Mouse (Mus musculus) forebrain, embryonic 12.5 days (tissue): ENCODE measurements around the gene Junb. TPM values are rescaled to one million over a fixed set of nuclear protein-coding genes. Genes with fewer than 3 reads are reported as not detected.
A peak's percentile ranks its signal among the peaks of the same experiment; 100 is the strongest.

Source experiments
- ATAC-seq: fragments of 200-750 bp; cut with Nextera tagmentation; 2 replicates; pipeline ENCODE4 v1.8.0; 2017; ENCODE audit warnings: moderate TSS enrichment; ENCODE audit not compliant: low FRiP score
- H3K27ac ChIP-seq: fragments of 300-500 bp; sonication (generic); 2 replicates; pipeline ENCODE4 v1.5.1; 2016; ENCODE audit warnings: mild to moderate bottlenecking
- H3K27me3 ChIP-seq: fragments of 300-500 bp; sonication (generic); 2 replicates; pipeline ENCODE4 v1.6.1; 2016; ENCODE audit warnings: mild to moderate bottlenecking
- H3K36me3 ChIP-seq: fragments of 300-500 bp; sonication (generic); replicated peaks from 2 replicates; pipeline ENCODE4 v1.6.1; 2016; ENCODE audit warnings: mild to moderate bottlenecking
- H3K4me1 ChIP-seq: fragments of 300-500 bp; sonication (generic); 2 replicates; pipeline ENCODE4 v1.6.1; 2016
- H3K4me2 ChIP-seq: fragments of 300-500 bp; sonication (generic); 2 replicates; pipeline ENCODE4 v1.6.1; 2016; ENCODE audit warnings: mild to moderate bottlenecking, moderate library complexity
- H3K4me3 ChIP-seq: fragments of 300-500 bp; sonication (generic); replicated peaks from 2 replicates; pipeline ENCODE4 v1.5.1; 2016; ENCODE audit warnings: mild to moderate bottlenecking
- H3K9ac ChIP-seq: fragments of 300-500 bp; sonication (generic); 2 replicates; pipeline ENCODE4 v1.6.1; 2016; ENCODE audit warnings: mild to moderate bottlenecking
- H3K9me3 ChIP-seq: fragments of 300-500 bp; sonication (generic); 2 replicates; pipeline ENCODE4 v1.6.1; 2016
- WGBS: fragments of 180-500 bp; shearing (Covaris S2); methylation state at CpG from one replicate; pipeline ENCODE4 v1.1.7; 2016; 5-methylcytosine and 5-hydroxymethylcytosine counted together
- polyA plus RNA-seq: library from polyadenylated mRNA; unstranded; fragments of >200 nt; fragmentation: Nextera tagmentation; extraction: Ambion mirVana; gene quantifications from 2 replicates; pipeline ENCODE4 v1.2.1, GENCODE M21; 2016

Junb gene
- 4.8 and 4.9 TPM in 2 replicates for polyA plus RNA-seq

DNA sequence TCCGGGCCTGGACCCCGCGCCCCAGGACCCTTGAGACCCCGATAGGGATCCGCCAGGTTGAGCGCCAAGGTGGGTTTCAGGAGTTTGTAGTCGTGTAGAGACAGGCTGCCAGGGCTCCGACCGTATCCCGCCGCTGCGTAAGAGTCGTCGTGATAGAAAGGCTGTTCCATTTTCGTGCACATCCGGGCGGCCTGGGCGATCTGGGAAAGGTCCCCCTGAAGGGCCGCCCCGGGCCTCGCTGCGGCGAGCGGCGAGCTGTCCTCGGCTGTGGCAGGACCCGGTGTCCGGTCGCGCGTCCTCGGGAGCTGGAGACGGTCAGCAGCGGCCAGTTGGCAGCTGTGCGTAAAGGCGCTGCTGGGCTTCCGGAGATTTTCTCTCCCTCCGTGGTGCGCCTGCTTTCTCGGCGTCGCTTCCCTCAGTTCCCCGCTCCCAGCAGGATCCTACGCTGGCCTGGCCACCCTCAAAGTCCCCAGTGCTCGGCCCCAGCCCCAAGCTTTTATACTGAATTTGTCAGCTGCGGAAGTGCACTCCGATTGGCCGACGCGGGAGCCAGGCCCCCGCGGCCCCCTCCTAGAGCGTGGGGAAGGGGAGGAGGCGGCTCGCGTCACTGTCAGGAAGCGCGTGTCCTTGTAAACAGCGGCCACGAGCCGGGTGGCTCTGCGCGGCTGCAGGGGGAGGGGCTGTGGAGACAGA, at the start of gene Junb:
Gene Junb, minus strand, starts transcription at position 471 of the 693 bp plus-strand sequence.
- under 1% methylated on average over 62 of the region's 63 CpGs for WGBS
- Histone ChIP-seq H3K4me3 (peak within 1 kb of the TSS; percentile 46), H3K4me2 (peak within 1 kb of the TSS; percentile 88), H3K9ac (peak within 1 kb of the TSS; percentile 49), H3K27me3 (peaks cover 61% of the 10 kb centered on the region), H3K27ac (no peak within 1 kb of the TSS; the same call in 1 of the 2 replicates), H3K36me3 (peaks cover 18% of the 10 kb centered on the region), H3K9me3 (no peaks in the 10 kb centered on the region), H3K4me1 (peaks cover 64% of the 10 kb centered on the region)
- peak; percentile 33 for ATAC-seq

DNA sequence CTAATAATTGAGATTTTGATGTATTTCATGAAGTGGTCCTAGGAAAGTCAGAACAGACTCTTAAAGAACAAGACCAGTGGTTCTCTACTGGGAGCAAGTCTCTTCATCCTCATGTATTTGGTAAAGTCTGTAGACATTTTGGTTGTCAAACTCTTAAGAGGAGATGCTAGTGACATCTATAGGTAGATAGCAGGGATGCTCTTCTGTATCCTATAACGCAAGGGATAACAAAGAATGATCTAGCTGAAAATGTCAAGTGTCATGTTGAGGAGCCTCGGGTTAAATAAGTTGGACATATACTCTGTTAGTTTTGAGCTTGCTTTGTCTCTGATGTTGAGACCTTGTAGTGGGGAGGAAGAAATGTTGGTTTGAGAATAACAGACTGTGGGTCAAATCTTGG, 49.4 kb upstream of the Junb start:
- ATAC-seq, result no peak
- H3K27ac ChIP-seq, result no peak overlapping the region
- no peaks in the 10 kb centered on the region for H3K9me3 ChIP-seq
- H3K4me2 ChIP-seq, result peak overlapping the region; percentile 97
- H3K4me1 ChIP-seq, result peaks cover 43% of the 10 kb centered on the region
- peak overlapping the region; percentile 99 for H3K4me3 ChIP-seq
- H3K36me3 ChIP-seq, result peaks cover 50% of the 10 kb centered on the region
- no peaks in the 10 kb centered on the region for H3K27me3 ChIP-seq
- peak overlapping the region; percentile 99 for H3K9ac ChIP-seq
- 27% methylated on average over 2 of the region's 2 CpGs for WGBS

DNA sequence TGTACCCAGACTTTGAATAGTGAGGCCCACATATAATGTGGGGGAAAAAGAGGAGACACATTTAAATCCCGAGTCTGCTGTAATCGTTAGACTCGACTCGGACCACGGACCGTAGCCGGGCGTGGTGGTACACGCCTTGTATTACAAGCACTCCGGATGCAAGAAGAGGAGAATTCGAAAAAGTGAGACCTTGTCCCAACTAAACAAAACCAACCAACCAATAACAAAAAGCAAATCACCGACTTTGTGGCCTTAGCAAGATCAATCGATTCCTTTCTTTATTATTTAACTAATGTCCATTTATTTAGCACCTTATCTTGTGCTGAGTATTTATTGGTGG, 49.0 kb upstream of the Junb start:
- Histone ChIP-seq H3K36me3 (peaks cover 50% of the 10 kb centered on the region), H3K27ac (peak overlapping the region; percentile 88; the same call in 1 of the 2 replicates)

DNA sequence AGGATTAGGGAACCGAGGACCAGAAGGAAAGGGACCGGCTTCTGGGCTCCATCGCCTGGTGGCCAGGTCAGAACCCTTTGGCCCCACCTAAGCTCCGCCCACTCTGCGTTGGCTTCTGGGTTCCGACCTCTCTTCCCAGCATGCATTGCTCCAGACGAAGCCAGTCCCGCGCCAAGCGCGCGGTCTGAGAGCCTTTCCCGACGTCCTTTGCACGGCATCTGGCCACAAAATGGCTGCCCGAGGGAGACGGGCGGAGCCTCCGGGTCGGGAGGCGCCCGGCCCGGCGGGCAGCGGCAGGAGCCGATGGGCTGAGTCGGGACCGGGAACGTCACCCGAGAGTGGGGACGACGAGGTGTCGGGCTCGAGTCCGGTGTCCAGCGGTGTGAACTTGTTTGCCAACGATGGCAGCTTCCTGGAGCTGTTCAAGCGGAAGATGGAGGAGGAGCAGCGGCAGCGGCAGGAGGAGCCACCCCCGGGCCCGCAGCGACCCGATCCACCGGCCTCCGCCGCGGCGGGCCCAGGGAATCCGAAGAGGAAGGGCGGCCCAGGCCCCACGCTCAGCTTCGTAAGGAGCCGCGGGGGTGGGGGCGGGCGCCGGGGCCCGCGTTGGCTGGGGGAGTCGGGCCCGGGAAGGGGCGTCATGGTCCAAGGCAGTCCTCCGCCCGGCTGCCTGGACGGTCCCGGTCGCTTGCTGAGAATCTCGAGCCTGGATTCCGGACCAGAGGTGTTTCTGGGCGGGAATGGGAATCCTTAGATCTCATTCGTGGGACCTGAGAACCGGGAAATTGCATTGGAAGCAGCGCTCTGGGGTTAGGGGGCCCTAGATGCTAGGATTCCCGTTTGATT, 48.4 kb upstream of the Junb start, which contains the start of gene Trir:
Gene Trir, plus strand, starts transcription at position 154 of the 846 bp plus-strand sequence.
- Histone ChIP-seq H3K36me3 (peaks cover 50% of the 10 kb centered on the region), H3K4me3 (peak within 1 kb of the TSS; percentile 99), H3K27me3 (no peaks in the 10 kb centered on the region), H3K4me2 (peak within 1 kb of the TSS; percentile 97), H3K4me1 (peaks cover 47% of the 10 kb centered on the region), H3K27ac (peak within 1 kb of the TSS; percentile 88), H3K9ac (peak within 1 kb of the TSS; percentile 99), H3K9me3 (no peaks in the 10 kb centered on the region)
- WGBS, result under 1% methylated on average over 73 of the region's 75 CpGs
- peak; percentile 80 for ATAC-seq

More for the DNA sequence above, 49.0 kb upstream of the Junb start:
- peak overlapping the region; percentile 99 for H3K4me3 ChIP-seq
- no peaks in the 10 kb centered on the region for H3K9me3 ChIP-seq
- ATAC-seq, result no peak
- peak overlapping the region; percentile 99 for H3K9ac ChIP-seq
- H3K27me3 ChIP-seq, result no peaks in the 10 kb centered on the region
- 2% methylated on average over 13 of the region's 13 CpGs for WGBS
- H3K4me1 ChIP-seq, result peaks cover 43% of the 10 kb centered on the region
- peak overlapping the region; percentile 97 for H3K4me2 ChIP-seq

DNA sequence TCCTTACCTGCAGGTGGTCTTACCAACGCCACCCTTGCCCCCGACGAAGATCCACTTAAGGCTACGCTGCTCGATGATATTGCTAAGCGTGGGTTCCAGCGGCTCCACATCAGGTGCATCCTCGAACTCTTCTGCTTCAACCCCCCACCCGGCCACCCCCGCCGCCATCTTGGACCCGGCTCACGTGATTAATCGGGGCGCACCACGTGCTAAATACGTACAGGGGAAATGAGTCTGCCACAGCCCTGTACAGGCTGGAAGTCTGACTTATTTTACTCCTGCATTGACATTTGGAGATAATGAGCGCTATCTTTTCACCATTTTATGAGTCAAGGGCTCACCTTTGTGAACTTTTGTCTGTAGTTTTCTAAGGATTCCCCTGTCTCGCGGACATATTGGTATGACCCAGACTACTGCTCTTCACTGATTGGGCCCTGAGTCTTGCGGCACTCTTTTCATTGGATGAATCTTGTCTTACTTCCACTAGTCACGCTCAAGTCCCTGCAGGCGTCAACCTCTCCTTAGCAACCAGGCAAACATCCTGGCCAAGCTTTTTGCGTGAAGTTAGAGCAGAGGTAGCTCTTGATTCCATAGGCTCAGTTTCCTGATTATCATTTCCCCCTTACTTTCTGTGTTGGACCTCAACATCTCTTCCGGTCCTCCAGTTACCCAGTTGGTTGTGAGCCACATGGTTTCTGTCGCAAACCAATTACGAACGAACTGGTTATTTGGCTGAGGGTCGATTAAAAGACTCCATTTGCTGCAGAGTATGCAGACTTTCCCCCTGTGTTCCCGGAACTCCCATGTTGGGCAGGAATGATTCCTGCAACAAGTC, 46.8 kb upstream of the Junb start, which contains the start of gene Asna1:
Gene Asna1, minus strand, starts transcription at position 184 of the 835 bp plus-strand sequence.
- H3K27me3 ChIP-seq, result no peaks in the 10 kb centered on the region
- H3K4me1 ChIP-seq, result peaks cover 48% of the 10 kb centered on the region
- peak; percentile 90 for ATAC-seq
- peak within 1 kb of the TSS; percentile 88; the same call in 1 of the 2 replicates for H3K27ac ChIP-seq
- peak within 1 kb of the TSS; percentile 87 for H3K9ac ChIP-seq
- H3K9me3 ChIP-seq, result no peaks in the 10 kb centered on the region
- H3K4me3 ChIP-seq, result peak within 1 kb of the TSS; percentile 90
- peak within 1 kb of the TSS; percentile 97 for H3K4me2 ChIP-seq
- WGBS, result 9% methylated on average over 30 of the region's 30 CpGs
- H3K36me3 ChIP-seq, result peaks cover 52% of the 10 kb centered on the region

DNA sequence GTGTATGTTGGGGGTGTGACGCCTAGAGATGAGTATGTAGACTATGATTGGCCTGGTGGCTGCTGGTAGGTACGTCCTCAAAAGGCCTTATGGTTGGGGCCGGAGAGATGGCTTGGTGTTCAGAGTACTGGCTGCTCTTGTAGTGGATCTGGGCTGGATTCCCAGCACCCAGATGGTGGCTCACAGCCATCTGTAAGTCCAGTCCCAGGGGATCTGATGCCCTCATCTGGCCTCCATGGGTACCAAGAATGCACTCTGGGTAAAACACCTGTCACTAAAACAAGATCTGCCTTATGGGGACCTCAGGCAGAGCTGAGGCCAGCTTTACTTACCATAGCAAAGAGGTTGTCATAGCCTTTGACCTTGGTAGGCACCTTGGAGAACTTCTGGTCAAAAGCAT, 45.3 kb upstream of the Junb start:
- no peak overlapping the region for H3K9ac ChIP-seq
- H3K9me3 ChIP-seq, result no peaks in the 10 kb centered on the region
- H3K36me3 ChIP-seq, result peaks cover 52% of the 10 kb centered on the region
- H3K4me3 ChIP-seq, result peak overlapping the region; percentile 90
- peaks cover 42% of the 10 kb centered on the region for H3K4me1 ChIP-seq
- no peak overlapping the region for H3K27ac ChIP-seq
- H3K27me3 ChIP-seq, result no peaks in the 10 kb centered on the region
- WGBS, result 95% methylated on average over 3 of the region's 3 CpGs
- H3K4me2 ChIP-seq, result peak overlapping the region; percentile 97
- ATAC-seq, result no peak

DNA sequence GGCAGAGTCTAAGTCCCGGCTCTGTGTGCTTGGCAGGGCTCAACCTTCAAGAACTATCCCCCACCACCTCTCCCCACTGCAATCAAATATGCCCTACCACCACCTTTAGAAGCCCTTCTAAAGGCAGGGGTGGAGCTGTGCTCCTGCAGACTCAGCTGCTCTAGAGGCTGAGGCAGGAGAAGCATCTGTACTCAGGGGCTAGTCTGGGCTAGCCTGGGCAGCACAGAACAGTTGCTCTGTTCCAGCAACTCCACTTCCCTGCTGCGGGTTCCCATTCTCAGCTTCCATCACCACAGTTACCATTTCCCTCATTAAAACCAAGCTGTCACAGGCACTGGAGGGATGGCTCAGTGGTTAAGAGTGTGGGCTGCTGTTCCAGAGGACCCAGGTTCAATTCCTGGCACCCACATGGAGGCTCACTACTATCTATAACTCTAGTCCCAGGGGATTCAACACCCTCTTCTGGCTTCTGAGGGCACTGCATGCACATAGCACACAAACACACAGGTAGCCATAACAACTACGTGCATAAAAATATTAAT, 43.1 kb upstream of the Junb start:
- 97% methylated on average over 3 of the region's 3 CpGs for WGBS
- Histone ChIP-seq H3K4me2 (no peak overlapping the region), H3K9ac (no peak overlapping the region), H3K4me3 (no peak overlapping the region), H3K27ac (no peak overlapping the region), H3K36me3 (peaks cover 69% of the 10 kb centered on the region), H3K4me1 (peaks cover 29% of the 10 kb centered on the region), H3K27me3 (no peaks in the 10 kb centered on the region), H3K9me3 (no peaks in the 10 kb centered on the region)
- ATAC-seq, result no peak

DNA sequence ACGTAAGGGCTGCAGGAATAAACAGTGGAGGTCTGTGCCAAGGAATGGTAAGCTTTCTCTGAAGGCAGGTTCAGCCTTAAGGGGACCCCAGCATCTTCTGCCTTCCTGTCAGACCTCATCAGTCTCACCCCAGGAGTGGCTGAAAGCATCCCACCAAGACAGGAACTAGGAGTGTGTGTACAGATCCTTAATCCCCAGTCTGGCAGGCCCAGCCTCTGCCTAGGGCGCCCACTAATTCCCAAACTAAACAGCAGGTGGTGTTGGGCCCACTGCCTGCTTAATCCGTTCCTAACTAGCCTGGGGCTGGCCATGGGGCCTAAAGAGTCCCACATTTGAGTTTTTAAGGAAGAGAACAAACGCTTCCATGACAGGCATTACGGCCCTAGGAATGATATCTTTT, 38.7 kb upstream of the Junb start:
- Histone ChIP-seq H3K36me3 (peaks cover 51% of the 10 kb centered on the region), H3K4me3 (no peak overlapping the region), H3K4me1 (peaks cover 11% of the 10 kb centered on the region), H3K9me3 (no peaks in the 10 kb centered on the region), H3K27me3 (peaks cover 29% of the 10 kb centered on the region), H3K27ac (no peak overlapping the region), H3K9ac (no peak overlapping the region), H3K4me2 (no peak overlapping the region)
- 29% methylated on average over 5 of the region's 5 CpGs for WGBS
- no peak for ATAC-seq

DNA sequence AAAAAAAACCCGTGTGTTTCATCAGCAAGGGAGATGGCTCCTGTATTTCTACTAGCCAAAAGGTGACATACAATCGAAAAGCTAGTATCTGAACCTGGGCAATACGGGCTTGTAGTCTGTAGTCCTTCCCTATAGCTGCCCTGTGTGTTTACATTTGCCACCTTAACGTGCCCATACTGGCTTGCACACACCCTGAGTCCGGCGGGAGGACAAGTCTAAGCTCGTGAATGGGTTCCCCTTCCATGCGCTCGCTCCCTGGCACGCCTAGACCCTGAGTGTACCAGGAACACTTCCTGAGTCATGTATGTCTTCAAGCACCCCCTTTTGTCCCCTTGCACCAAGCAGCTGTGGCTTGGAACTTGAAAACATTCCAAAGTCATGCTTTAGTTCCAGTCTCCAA, 38.2 kb upstream of the Junb start:
- peaks cover 34% of the 10 kb centered on the region for H3K27me3 ChIP-seq
- H3K4me3 ChIP-seq, result no peak overlapping the region
- H3K27ac ChIP-seq, result no peak overlapping the region
- H3K9ac ChIP-seq, result no peak overlapping the region
- no peaks in the 10 kb centered on the region for H3K9me3 ChIP-seq
- peaks cover 46% of the 10 kb centered on the region for H3K36me3 ChIP-seq
- ATAC-seq, result no peak
- peaks cover 6% of the 10 kb centered on the region for H3K4me1 ChIP-seq
- no peak overlapping the region for H3K4me2 ChIP-seq
- 72% methylated on average over 10 of the region's 10 CpGs for WGBS

DNA sequence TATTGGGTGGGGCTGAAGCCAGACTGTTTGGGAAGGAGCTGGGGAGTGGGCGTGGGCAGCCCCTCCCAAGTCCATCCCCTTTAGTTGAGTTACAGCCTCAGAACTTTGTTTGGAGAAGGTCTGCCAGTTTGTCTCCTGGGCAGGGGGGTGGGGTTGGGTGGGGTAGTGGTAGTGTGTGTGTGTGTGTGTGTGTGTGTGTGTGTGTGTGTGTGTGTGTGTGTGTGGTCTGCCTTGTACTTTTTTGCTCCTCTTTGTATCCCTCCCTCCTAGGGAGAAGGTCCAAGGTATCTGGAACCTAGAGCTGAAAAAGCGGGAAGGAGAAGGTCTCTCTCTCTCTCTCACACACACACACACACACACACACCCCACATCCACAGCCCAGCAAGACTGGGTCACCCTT, 35.9 kb upstream of the Junb start, which contains the start of gene Best2:
Gene Best2, minus strand, starts transcription at position 101 of the 400 bp plus-strand sequence.
- Histone ChIP-seq H3K4me2 (peak within 1 kb of the TSS; percentile 76), H3K4me3 (peak within 1 kb of the TSS; percentile 37), H3K36me3 (peaks cover 23% of the 10 kb centered on the region), H3K9ac (peak within 1 kb of the TSS; percentile 59), H3K27me3 (peaks cover 50% of the 10 kb centered on the region), H3K9me3 (0 out of 2 replicates have a peak, but pooled peaks cover under 1% of the 10 kb centered on the region), H3K27ac (no peak within 1 kb of the TSS), H3K4me1 (peaks cover 6% of the 10 kb centered on the region)
- ATAC-seq, result no peak
- 61% methylated on average over 1 of the region's 2 CpGs for WGBS

DNA sequence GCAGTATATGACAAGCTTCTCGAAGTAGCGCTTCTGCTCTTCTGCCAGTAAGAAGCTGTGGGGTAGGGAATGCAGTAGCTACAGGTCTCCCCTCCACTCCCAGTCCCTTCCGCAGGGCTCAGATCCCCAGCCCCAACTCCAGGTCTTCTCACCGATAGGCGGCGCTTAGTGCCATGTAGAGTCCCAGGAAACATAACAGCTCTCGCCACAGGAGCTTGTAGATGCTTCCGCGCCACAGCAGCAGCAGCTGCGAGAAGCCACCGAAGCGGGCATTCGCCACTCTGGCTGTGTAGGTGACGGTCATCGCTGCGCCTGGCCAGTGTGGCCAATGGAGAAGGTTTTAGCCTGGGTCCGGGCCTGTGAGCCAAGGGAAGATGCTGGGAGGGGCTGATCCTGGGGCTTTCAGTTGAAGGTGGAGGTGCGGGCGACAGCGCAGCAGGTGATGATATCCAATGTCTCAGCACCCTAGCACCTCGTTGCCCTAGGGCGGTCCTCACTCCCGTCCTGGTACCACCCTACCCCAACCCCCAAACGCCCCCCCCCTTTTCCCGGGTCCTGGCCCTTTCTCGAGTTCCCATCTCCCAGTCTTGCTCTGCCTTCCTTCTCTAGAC, 34.8 kb upstream of the Junb start:
- Histone ChIP-seq H3K27ac (no peak overlapping the region), H3K27me3 (peaks cover 60% of the 10 kb centered on the region)

More for the DNA sequence above, 34.8 kb upstream of the Junb start:
- Histone ChIP-seq H3K4me2 (peak overlapping the region; percentile 76), H3K4me3 (peak overlapping the region; percentile 37), H3K36me3 (peaks cover 12% of the 10 kb centered on the region), H3K9ac (peak overlapping the region; percentile 59), H3K9me3 (0 out of 2 replicates have a peak, but pooled peaks cover 5% of the 10 kb centered on the region), H3K4me1 (peaks cover 6% of the 10 kb centered on the region)
- peak; percentile 79; the same call in 1 of the 2 replicates for ATAC-seq
- 6% methylated on average over 25 of the region's 26 CpGs for WGBS
